ENCODE assay signal across 19 mouse cellular contexts in the genomic region with DNA sequence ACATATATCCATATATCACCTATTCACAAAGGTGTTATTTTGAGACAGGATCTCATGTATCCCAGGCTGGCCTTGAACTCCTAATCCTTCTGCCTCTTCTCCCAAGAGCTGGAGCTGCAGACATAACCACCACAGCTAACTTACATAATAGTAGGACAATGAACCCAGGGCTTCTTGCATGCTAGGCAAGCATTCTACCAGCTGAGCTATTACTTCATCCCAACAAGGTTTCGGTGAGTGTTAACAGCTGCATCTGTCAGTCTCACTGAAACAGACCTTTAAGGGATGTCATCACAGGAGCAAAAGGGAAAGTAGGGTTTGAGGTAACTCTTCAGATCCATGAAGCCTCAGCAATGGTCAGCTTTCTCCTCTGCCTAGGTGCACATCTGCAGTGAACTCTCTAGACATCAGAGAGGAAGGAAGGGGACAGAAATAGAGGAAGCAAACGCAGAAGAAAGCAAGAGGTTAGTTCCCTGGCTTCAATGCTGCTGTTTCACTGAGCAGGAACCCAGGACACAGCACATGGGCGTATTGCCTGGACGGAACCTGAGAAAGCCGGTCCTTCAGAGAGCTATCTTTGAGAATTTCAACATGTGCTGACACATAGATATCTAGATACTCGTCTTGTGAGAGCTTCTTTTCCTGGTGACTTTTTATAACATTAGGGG.
DNase-seq lines count a peak whose midpoint lies in the region; ATAC-seq and TF ChIP-seq lines count a peak whose summit lies in the region.
"Had no signal": no experiment of that assay in that cellular context is flagged by ENCODE, and none has a peak within 500 bp of the region (broad histone marks: within the 10 kb centered on the region; RNA-seq: fewer than 3 reads in every experiment).

No protein-coding gene starts in this region.

- peak; percentile 73 for ATAC-seq in granulocyte monocyte progenitor cell, adult 5-6 weeks (replicated peaks; ENCODE audit: poor library complexity, severe bottlenecking)
- ATAC-seq in monocyte, adult 5-6 weeks (replicated peaks; ENCODE audit: insufficient number of reproducible peaks, low FRiP score, low TSS enrichment, poor library complexity, severe bottlenecking), result 0 out of 2 replicates have a peak, but pooled peaks have one; percentile 36
- ATAC-seq in intestine, embryonic 15.5 days, result no peak
- ATAC-seq: activated CD4-positive, CD25-positive, alpha-beta regulatory T cell, adult 4 months; CD4-positive, CD25-positive, alpha-beta regulatory T cell, adult 4 months; intestine, embryonic 16.5 days; liver, postnatal 0 days had no signal

- H3K4me1 ChIP-seq in MEL (ENCODE audit: control insufficient read depth in 1 of 2, insufficient read depth in 2 of 2, low read length in 2 of 2), result no peaks in the 10 kb centered on the region; a peak in 1 of 4 replicates
- no peaks in the 10 kb centered on the region for H3K4me1 ChIP-seq in intestine, embryonic 15.5 days (replicated peaks)
- H3K4me1 ChIP-seq: embryonic facial prominence, embryonic 12.5 days; limb, embryonic 15.5 days had no signal

- no peaks in the 10 kb centered on the region for H3K27me3 ChIP-seq in MEL (ENCODE audit: control insufficient read depth in 1 of 2, insufficient read depth in 2 of 2, low read length in 2 of 2)
- H3K27me3 ChIP-seq in intestine, embryonic 15.5 days (replicated peaks), result no peaks in the 10 kb centered on the region
- H3K27me3 ChIP-seq: embryonic facial prominence, embryonic 12.5 days; limb, embryonic 15.5 days had no signal

- DNase-seq in layer of hippocampus, adult 2 months (ENCODE audit: low spot score in 2 of 2), result no peak
- no peak for DNase-seq in layer of hippocampus, postnatal 36 days
- peak; percentile 24 for DNase-seq in MEL (ENCODE audit: low read depth, low spot score)
- DNase-seq in MN1 (ENCODE audit: low spot score), result no peak
- no peak for DNase-seq in right cerebral cortex, adult 18-20 months
- DNase-seq: adrenal gland, postnatal 36 days; cerebellum, postnatal 25 days; heart, postnatal 10 days; liver, postnatal 0 days; thymus, postnatal 25 days had no signal

- no peak overlapping the region for H3K4me2 ChIP-seq in intestine, embryonic 15.5 days (replicated peaks)
- H3K4me2 ChIP-seq: embryonic facial prominence, embryonic 12.5 days; limb, embryonic 15.5 days had no signal

- no peak overlapping the region for H3K4me3 ChIP-seq in layer of hippocampus, adult 2 months
- H3K4me3 ChIP-seq in MEL (ENCODE audit: control insufficient read depth in 1 of 2, insufficient read depth in 1 of 2, low read depth in 2 of 2, low read length in 2 of 2), result no peak overlapping the region
- H3K4me3 ChIP-seq in intestine, embryonic 15.5 days (replicated peaks), result no peak overlapping the region
- H3K4me3 ChIP-seq: embryonic facial prominence, embryonic 12.5 days; limb, embryonic 15.5 days had no signal

- H3K9ac ChIP-seq in MEL (ENCODE audit: control insufficient read depth, low read depth, low read length, poor library complexity, severe bottlenecking), result no peak overlapping the region
- no peak overlapping the region for H3K9ac ChIP-seq in intestine, embryonic 15.5 days
- H3K9ac ChIP-seq: embryonic facial prominence, embryonic 12.5 days; limb, embryonic 15.5 days; liver, postnatal 0 days had no signal

- TF ChIP-seq CTCF in layer of hippocampus, adult 2 months (conservative IDR thresholded peaks at IDR 0.05), result no peak
- TF ChIP-seq CTCF in MEL (IDR thresholded peaks at IDR 0.05 in 2 of 3, conservative IDR thresholded peaks at IDR 0.05 in 1 of 3; ENCODE audit: control insufficient read depth in 1 of 3, insufficient read depth in 1 of 3, low read depth in 2 of 3, low read length in 3 of 3, poor library complexity in 1 of 3, severe bottlenecking in 1 of 3), result no peak

- H3K36me3 ChIP-seq in MEL (ENCODE audit: control insufficient read depth in 1 of 2, insufficient read depth in 2 of 2, low read length in 2 of 2), result no peaks in the 10 kb centered on the region
- no peaks in the 10 kb centered on the region for H3K36me3 ChIP-seq in intestine, embryonic 15.5 days
- H3K36me3 ChIP-seq: embryonic facial prominence, embryonic 12.5 days; limb, embryonic 15.5 days had no signal

- TF ChIP-seq EP300 in MEL (IDR thresholded peaks at IDR 0.05; ENCODE audit: low read depth in 1 of 2, low read length in 2 of 2), result no peak

- no peak for TF ChIP-seq POLR2A in MEL (IDR thresholded peaks at IDR 0.05; ENCODE audit: control insufficient read depth in 1 of 2, insufficient read depth in 1 of 2, low read depth in 1 of 2, low read length in 2 of 2, poor library complexity in 1 of 2)

- 65% methylated on average over 6 of the region's 6 CpGs for WGBS in intestine, embryonic 15.5 days

- H3K79me2 ChIP-seq in MEL (ENCODE audit: control insufficient read depth, insufficient read depth, low read length, poor library complexity), result no peaks in the 10 kb centered on the region

- peak overlapping the region; percentile 59; the same call in 1 of the 2 replicates for H3K27ac ChIP-seq in layer of hippocampus, adult 2 months
- H3K27ac ChIP-seq in MEL (ENCODE audit: control insufficient read depth, low read depth, low read length), result no peak overlapping the region
- H3K27ac ChIP-seq in intestine, embryonic 15.5 days, result no peak overlapping the region
- H3K27ac ChIP-seq: embryonic facial prominence, embryonic 12.5 days; kidney, postnatal 0 days; limb, embryonic 15.5 days had no signal

- TF ChIP-seq RAD21 in MEL (IDR thresholded peaks at IDR 0.05; ENCODE audit: low read depth, low read length), result no peak

- no peaks in the 10 kb centered on the region for H3K9me3 ChIP-seq in MEL (replicated peaks; ENCODE audit: insufficient read depth, low read length)
- H3K9me3 ChIP-seq in intestine, embryonic 15.5 days, result no peaks in the 10 kb centered on the region
- H3K9me3 ChIP-seq: embryonic facial prominence, embryonic 12.5 days; limb, embryonic 15.5 days had no signal

TF ChIP-seq in MEL, 35 proteins besides CTCF, POLR2A, EP300 and RAD21:
- TF ChIP-seq POLR2AphosphoS2 (IDR thresholded peaks at IDR 0.05; ENCODE audit: low read length) (no peak), MXI1 (IDR thresholded peaks at IDR 0.05; ENCODE audit: low read depth, low read length) (no peak), GATA1 (IDR thresholded peaks at IDR 0.05; ENCODE audit: low read depth, low read length) (no peak), MEF2A (IDR thresholded peaks at IDR 0.05; ENCODE audit: extremely low read depth, insufficient replicate concordance, low read depth, low read length, poor library complexity, severe bottlenecking) (no peak), CHD1 (IDR thresholded peaks at IDR 0.05; ENCODE audit: low read depth, low read length) (no peak), POLR2AphosphoS5 (IDR thresholded peaks at IDR 0.05; ENCODE audit: borderline replicate concordance, low read depth, low read length) (no peak), ETS1 (IDR thresholded peaks at IDR 0.05; ENCODE audit: low read depth, low read length) (no peak), ZC3H11A (IDR thresholded peaks at IDR 0.05; ENCODE audit: low read depth, low read length) (no peak), GABPA (IDR thresholded peaks at IDR 0.05; ENCODE audit: low read depth, low read length) (no peak), SIN3A (IDR thresholded peaks at IDR 0.05; ENCODE audit: low read length) (no peak), MYB (IDR thresholded peaks at IDR 0.05; ENCODE audit: low read depth, low read length) (no peak), UBTF (IDR thresholded peaks at IDR 0.05; ENCODE audit: borderline replicate concordance, insufficient read depth, low read depth, low read length) (no peak)
